Mouse (Mus musculus) liver, embryonic 13.5 days (tissue): ENCODE data around the gene C1qtnf1. TPM values are rescaled to one million over a fixed set of nuclear protein-coding genes. Genes with fewer than 3 reads are reported as not detected.

Experiments
- ATAC-seq: fragments of 200-750 bp; cut with Nextera tagmentation; 2 replicates; pipeline ENCODE4 v1.8.0; 2017; ENCODE audit warnings: low read depth, mild to moderate bottlenecking, moderate number of reproducible peaks, moderate library complexity
- DNase-seq: peaks from one replicate; pipeline ENCODE4 v3.0.0; 2022
- H3K27ac ChIP-seq: fragments of 300-500 bp; sonication (generic); 2 replicates; pipeline ENCODE4 v1.5.1; 2015; ENCODE audit warnings: moderate library complexity, mild to moderate bottlenecking, inconsistent platforms
- H3K27me3 ChIP-seq: fragments of 300-500 bp; sonication (generic); 2 replicates; pipeline ENCODE4 v1.6.1; 2015; ENCODE audit warnings: mild to moderate bottlenecking, inconsistent platforms
- H3K36me3 ChIP-seq: fragments of 300-500 bp; sonication (generic); 2 replicates; pipeline ENCODE4 v1.6.1; 2015; ENCODE audit warnings: mild to moderate bottlenecking, inconsistent platforms
- H3K4me1 ChIP-seq: fragments of 300-500 bp; sonication (generic); replicated peaks from 2 replicates; pipeline ENCODE4 v1.6.1; 2015; ENCODE audit warnings: inconsistent platforms
- H3K4me2 ChIP-seq: fragments of 300-500 bp; sonication (generic); 2 replicates; pipeline ENCODE4 v1.6.1; 2015; ENCODE audit warnings: inconsistent platforms, mild to moderate bottlenecking, moderate library complexity
- H3K4me3 ChIP-seq: fragments of 300-500 bp; sonication (generic); replicated peaks from 2 replicates; pipeline ENCODE4 v1.5.1; 2015; ENCODE audit warnings: mild to moderate bottlenecking, inconsistent platforms
- H3K9ac ChIP-seq: fragments of 300-500 bp; sonication (generic); 2 replicates; pipeline ENCODE4 v1.6.1; 2015; ENCODE audit warnings: mild to moderate bottlenecking, inconsistent platforms
- H3K9me3 ChIP-seq: fragments of 300-500 bp; sonication (generic); replicated peaks from 2 replicates; pipeline ENCODE4 v1.6.1; 2016; ENCODE audit warnings: inconsistent platforms
- WGBS: fragments of 180-500 bp; shearing (Covaris S2); methylation state at CpG from one replicate; pipeline ENCODE4 v1.1.7; 2015; ENCODE audit not compliant: insufficient replicate concordance; 5-methylcytosine and 5-hydroxymethylcytosine counted together
- polyA plus RNA-seq: library from polyadenylated mRNA; unstranded; fragments of >200 nt; fragmentation: Nextera tagmentation; extraction: Ambion mirVana; gene quantifications from 2 replicates; pipeline ENCODE4 v1.2.1, GENCODE M21; 2015

The C1qtnf1 gene
- polyA plus RNA-seq, 1 experiment from 2014 or later, result 1.1 TPM

GRCm38 (mm10) chr11:118413055-118413454 lies 14.9 kb upstream of the C1qtnf1 start:
- H3K4me1 ChIP-seq, result peaks cover 21% of the 10 kb centered on the region
- no peak overlapping the region for H3K4me2 ChIP-seq

DNA sequence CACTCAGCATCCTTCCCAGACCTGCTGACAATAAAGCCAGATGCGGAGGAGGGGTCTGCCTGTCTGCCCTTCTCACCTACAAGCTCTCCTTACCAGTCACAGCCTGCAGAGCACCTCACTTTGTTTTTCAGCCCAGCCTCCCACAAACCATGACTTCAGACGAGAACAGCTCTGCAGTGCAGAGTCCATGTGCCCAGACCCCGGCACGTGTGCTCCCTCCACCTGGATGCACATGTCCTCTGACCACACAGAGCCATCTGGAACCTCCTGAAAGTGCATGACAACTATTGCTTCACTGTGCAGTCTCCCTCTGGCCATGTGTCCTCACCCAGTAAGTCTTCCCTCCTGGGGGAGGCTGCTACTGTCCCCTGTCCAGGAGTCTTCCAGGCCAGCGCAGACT lies 13.7 kb upstream of the C1qtnf1 start:
- Histone ChIP-seq H3K4me2 (no peak overlapping the region), H3K4me3 (no peak overlapping the region), H3K27ac (no peak overlapping the region), H3K36me3 (peaks cover 53% of the 10 kb centered on the region), H3K9ac (no peak overlapping the region), H3K27me3 (no peaks in the 10 kb centered on the region), H3K4me1 (peaks cover 27% of the 10 kb centered on the region), H3K9me3 (no peaks in the 10 kb centered on the region)
- 80% methylated on average over 5 of the region's 5 CpGs for WGBS
- DNase-seq, result no peak
- ATAC-seq, result no peak

More at GRCm38 (mm10) chr11:118413055-118413454, 14.9 kb upstream of the C1qtnf1 start:
- H3K27me3 ChIP-seq, result no peaks in the 10 kb centered on the region
- no peak for DNase-seq
- WGBS, result 81% methylated on average over 4 of the region's 4 CpGs
- peaks cover 59% of the 10 kb centered on the region for H3K36me3 ChIP-seq
- H3K27ac ChIP-seq, result no peak overlapping the region
- no peak overlapping the region for H3K4me3 ChIP-seq
- no peaks in the 10 kb centered on the region for H3K9me3 ChIP-seq
- no peak overlapping the region for H3K9ac ChIP-seq
- ATAC-seq, result no peak

DNA sequence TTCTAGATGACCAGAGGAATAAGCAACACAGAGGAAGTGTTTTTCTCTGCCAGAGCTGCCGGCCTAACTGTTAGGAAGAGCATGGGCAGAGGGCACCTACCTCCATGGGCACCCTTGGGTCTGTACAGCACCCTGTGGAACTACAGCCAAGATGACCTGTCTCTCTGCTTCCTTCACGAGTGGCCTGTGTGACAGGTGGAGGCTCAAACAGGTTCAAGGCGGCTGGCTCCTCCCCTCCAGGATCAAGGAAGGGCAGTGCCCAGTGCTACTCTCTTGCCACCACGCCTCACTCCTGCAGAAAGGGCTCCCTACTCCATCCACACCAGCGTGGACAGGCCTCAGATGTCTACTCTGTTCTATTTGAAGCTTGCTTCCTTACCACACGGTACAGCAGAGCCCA lies 12.4 kb upstream of the C1qtnf1 start:
- no peaks in the 10 kb centered on the region for H3K27me3 ChIP-seq
- H3K4me3 ChIP-seq, result no peak overlapping the region
- H3K36me3 ChIP-seq, result peaks cover 42% of the 10 kb centered on the region
- no peak for DNase-seq
- no peak overlapping the region for H3K4me2 ChIP-seq
- H3K9me3 ChIP-seq, result no peaks in the 10 kb centered on the region
- no peak overlapping the region for H3K9ac ChIP-seq
- ATAC-seq, result no peak
- WGBS, result 68% methylated on average over 6 of the region's 6 CpGs
- H3K27ac ChIP-seq, result no peak overlapping the region
- peaks cover 35% of the 10 kb centered on the region for H3K4me1 ChIP-seq

DNA sequence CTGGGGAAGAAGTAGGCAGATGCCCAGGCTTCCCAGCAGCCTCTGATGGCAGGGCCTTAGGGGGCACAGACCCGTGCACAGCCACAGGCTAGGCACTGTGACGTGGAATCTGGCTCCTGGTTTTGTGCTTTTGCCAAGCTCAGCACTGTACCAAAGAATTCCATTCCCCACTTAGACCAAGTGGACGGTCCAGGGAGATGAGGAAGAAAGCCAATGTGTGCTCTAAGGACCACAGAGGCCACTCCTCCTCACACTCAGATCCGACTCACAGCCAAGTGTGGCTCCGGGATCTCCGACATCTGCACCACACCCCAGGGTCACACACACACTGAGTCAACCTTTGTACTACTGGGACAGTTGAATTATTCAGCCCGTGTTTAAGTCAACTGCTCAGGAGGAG lies 12.0 kb upstream of the C1qtnf1 start:
- no peak overlapping the region for H3K4me2 ChIP-seq
- peaks cover 38% of the 10 kb centered on the region for H3K36me3 ChIP-seq
- no peak overlapping the region for H3K9ac ChIP-seq
- no peak overlapping the region for H3K4me3 ChIP-seq
- ATAC-seq (no peak), DNase-seq (no peak)
- WGBS, result 78% methylated on average over 7 of the region's 7 CpGs
- no peak overlapping the region for H3K27ac ChIP-seq
- H3K27me3 ChIP-seq, result no peaks in the 10 kb centered on the region
- no peaks in the 10 kb centered on the region for H3K9me3 ChIP-seq
- peaks cover 35% of the 10 kb centered on the region for H3K4me1 ChIP-seq

GRCm38 (mm10) chr11:118417496-118417895 lies 10.5 kb upstream of the C1qtnf1 start:
- H3K4me1 ChIP-seq, result peaks cover 35% of the 10 kb centered on the region
- peak overlapping the region; percentile 77 for H3K4me2 ChIP-seq
- no peaks in the 10 kb centered on the region for H3K27me3 ChIP-seq
- peak overlapping the region; percentile 78 for H3K4me3 ChIP-seq
- ATAC-seq (no peak), DNase-seq (no peak)
- no peaks in the 10 kb centered on the region for H3K9me3 ChIP-seq
- 87% methylated on average over 9 of the region's 9 CpGs for WGBS
- H3K27ac ChIP-seq, result no peak overlapping the region
- peaks cover 25% of the 10 kb centered on the region for H3K36me3 ChIP-seq
- peak overlapping the region; percentile 91 for H3K9ac ChIP-seq

DNA sequence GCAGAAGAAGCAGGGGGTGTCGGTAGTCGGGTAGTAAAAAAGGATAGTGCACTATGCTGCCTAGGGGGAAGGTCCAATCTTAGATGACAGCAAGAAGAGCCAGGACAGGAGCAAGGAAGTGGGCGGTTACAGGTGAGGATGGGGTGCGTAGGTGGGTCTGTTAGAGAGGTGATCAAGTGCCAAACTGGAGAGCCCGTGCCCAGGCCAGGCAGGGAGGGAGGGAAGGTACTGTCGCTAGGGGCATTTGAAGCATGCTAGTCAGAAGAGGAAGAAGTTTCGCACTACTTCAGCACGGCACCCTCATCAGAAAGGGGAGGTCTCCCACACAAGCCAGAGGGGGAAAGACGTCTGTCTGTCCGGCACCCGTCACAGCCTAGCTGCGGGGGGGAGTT lies 9.6 kb upstream of the C1qtnf1 start:
- peaks cover 35% of the 10 kb centered on the region for H3K4me1 ChIP-seq
- peak overlapping the region; percentile 77 for H3K27ac ChIP-seq
- H3K4me2 ChIP-seq, result peak overlapping the region; percentile 77
- peaks cover 24% of the 10 kb centered on the region for H3K36me3 ChIP-seq
- H3K9ac ChIP-seq, result peak overlapping the region; percentile 91
- WGBS, result 3% methylated on average over 12 of the region's 12 CpGs
- no peaks in the 10 kb centered on the region for H3K9me3 ChIP-seq
- H3K4me3 ChIP-seq, result peak overlapping the region; percentile 78
- DNase-seq, result no peak
- H3K27me3 ChIP-seq, result no peaks in the 10 kb centered on the region
- ATAC-seq, result peak; percentile 15; the same call in 1 of the 2 replicates

- DNase-seq, result peak; percentile 98
- peak; percentile 94 for ATAC-seq
These were observed 9.0 kb upstream of the C1qtnf1 start, which contains the start of gene Cant1 for GRCm38 (mm10) chr11:118418834-118419504. Gene Cant1 (minus strand): TSS chr11:118419086.

GRCm38 (mm10) chr11:118420261-118420660 lies 7.7 kb upstream of the C1qtnf1 start:
- H3K9ac ChIP-seq, result no peak overlapping the region
- no peak overlapping the region for H3K27ac ChIP-seq
- 0 out of 2 replicates have a peak, but pooled peaks cover 9% of the 10 kb centered on the region for H3K27me3 ChIP-seq
- DNase-seq (no peak), ATAC-seq (no peak)
- H3K4me3 ChIP-seq, result no peak overlapping the region
- H3K36me3 ChIP-seq, result peaks cover 15% of the 10 kb centered on the region
- 73% methylated on average over 7 of the region's 7 CpGs for WGBS
- H3K4me2 ChIP-seq, result no peak overlapping the region
- peaks cover 41% of the 10 kb centered on the region for H3K4me1 ChIP-seq
- H3K9me3 ChIP-seq, result no peaks in the 10 kb centered on the region

More at GRCm38 (mm10) chr11:118418834-118419504, 9.0 kb upstream of the C1qtnf1 start, which contains the start of gene Cant1:
- Histone ChIP-seq H3K4me1 (peaks cover 41% of the 10 kb centered on the region), H3K9me3 (no peaks in the 10 kb centered on the region), H3K4me3 (peak within 1 kb of the TSS; percentile 78), H3K4me2 (peak within 1 kb of the TSS; percentile 77), H3K27ac (peak within 1 kb of the TSS; percentile 77), H3K27me3 (0 out of 2 replicates have a peak, but pooled peaks cover 5% of the 10 kb centered on the region), H3K36me3 (peaks cover 24% of the 10 kb centered on the region), H3K9ac (peak within 1 kb of the TSS; percentile 91)
- under 1% methylated on average over 49 of the region's 50 CpGs for WGBS

DNA sequence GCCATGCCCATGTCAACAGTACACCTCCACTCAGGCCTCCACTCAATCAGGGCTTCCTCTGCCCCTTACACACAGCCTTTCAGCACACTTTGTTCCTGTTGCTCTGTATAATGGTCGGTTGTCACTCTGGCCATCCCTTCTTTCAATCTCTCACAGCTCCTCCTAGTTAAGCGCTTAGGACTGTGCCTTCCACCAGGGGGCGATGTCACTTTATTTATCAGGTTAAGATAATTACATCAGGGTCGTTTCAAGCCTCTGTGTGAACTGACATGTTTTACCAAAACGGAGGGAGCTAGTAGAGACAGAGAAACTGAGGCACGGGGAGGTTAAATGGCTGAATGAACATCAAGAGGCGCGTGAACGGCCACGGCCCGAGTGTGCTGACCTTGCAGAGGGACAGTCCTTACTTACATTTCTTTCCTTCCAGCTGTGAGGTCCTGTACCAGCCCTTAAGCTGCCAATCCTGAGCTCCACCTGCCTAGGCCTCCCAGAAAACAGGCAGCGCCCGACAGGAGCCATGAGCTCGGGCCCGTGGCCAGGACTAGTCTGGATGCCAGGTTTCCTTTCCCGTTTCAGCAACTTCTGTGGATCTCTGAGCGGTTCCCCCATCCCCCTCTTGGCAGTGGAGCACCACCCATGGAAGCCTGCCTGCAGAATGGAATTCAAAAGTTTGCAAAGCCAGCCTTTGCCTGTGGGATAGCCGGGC lies 4.6 kb upstream of the C1qtnf1 start:
- peak overlapping the region; percentile 35 for H3K4me2 ChIP-seq
- peaks cover 24% of the 10 kb centered on the region for H3K27me3 ChIP-seq
- 8% methylated on average over 18 of the region's 18 CpGs for WGBS
- peak; percentile 37 for DNase-seq
- no peaks in the 10 kb centered on the region for H3K9me3 ChIP-seq
- H3K4me1 ChIP-seq, result peaks cover 26% of the 10 kb centered on the region
- H3K36me3 ChIP-seq, result no peaks in the 10 kb centered on the region
- no peak for ATAC-seq
- no peak overlapping the region for H3K27ac ChIP-seq
- H3K9ac ChIP-seq, result no peak overlapping the region
- no peak overlapping the region for H3K4me3 ChIP-seq

DNA sequence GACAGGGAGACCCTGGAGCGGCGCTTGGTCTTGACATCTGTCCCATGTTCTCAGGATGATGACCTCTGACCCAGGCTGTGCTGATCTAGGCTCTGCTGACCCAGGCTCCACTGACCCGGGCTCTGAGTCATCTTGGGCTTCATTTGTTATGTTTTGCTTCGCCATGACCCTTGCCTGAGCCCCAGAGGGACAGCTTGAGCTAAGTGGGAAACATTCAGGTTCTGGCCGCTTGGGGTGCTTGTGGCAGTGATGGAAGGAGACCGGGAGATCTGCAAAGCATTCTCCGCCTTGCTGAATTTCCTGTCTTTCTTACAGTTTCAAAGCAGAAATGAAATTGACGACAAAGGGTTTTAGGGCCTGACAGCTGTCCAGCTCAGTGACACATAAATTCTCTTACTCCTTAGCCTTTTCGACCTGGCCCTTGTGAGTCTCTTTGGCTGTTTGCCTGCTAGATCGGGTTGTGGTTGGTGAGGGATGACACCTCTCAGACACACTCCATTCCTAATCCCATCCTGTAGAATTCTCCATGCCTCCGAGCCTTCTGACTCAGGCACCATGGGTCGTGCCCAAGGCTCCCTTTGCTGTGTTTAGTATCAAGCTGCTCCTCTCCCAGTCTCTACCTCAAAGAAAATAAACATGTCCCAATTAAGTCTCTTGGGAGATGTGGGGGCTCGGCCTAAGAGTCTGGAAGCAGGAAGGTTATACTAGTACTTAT lies 3.2 kb upstream of the C1qtnf1 start:
- H3K36me3 ChIP-seq, result no peaks in the 10 kb centered on the region
- peaks cover 35% of the 10 kb centered on the region for H3K27me3 ChIP-seq
- 51% methylated on average over 13 of the region's 13 CpGs for WGBS
- H3K4me1 ChIP-seq, result peaks cover 19% of the 10 kb centered on the region
- ATAC-seq, result no peak
- H3K4me3 ChIP-seq, result no peak overlapping the region
- no peak overlapping the region for H3K9ac ChIP-seq
- DNase-seq, result no peak
- H3K9me3 ChIP-seq, result no peaks in the 10 kb centered on the region
- no peak overlapping the region for H3K27ac ChIP-seq
- H3K4me2 ChIP-seq, result no peak overlapping the region

GRCm38 (mm10) chr11:118426765-118427164 lies 1.2 kb upstream of the C1qtnf1 start:
- no peak for ATAC-seq
- no peak overlapping the region for H3K4me3 ChIP-seq
- peaks cover 16% of the 10 kb centered on the region for H3K4me1 ChIP-seq
- H3K36me3 ChIP-seq, result no peaks in the 10 kb centered on the region
- H3K27ac ChIP-seq, result no peak overlapping the region
- no peaks in the 10 kb centered on the region for H3K9me3 ChIP-seq
- H3K9ac ChIP-seq, result no peak overlapping the region
- 54% methylated on average over 5 of the region's 5 CpGs for WGBS
- H3K4me2 ChIP-seq, result no peak overlapping the region
- peaks cover 35% of the 10 kb centered on the region for H3K27me3 ChIP-seq
- DNase-seq, result no peak
